Mouse (Mus musculus) ES-Bruce4 (cell line): ENCODE results near the gene N4bp1. TPM values are rescaled to one million over a fixed set of nuclear protein-coding genes. Genes with fewer than 3 reads are reported as not detected.

Source experiments
- H3K27ac ChIP-seq: 2 replicates; pipeline ENCODE4 v1.5.1; 2012; ENCODE audit warnings: low read length, inconsistent platforms; ENCODE audit not compliant: insufficient read depth
- H3K27me3 ChIP-seq: 2 replicates; pipeline ENCODE4 v1.6.1; 2012; ENCODE audit warnings: mild to moderate bottlenecking, low read length, inconsistent platforms; ENCODE audit not compliant: control insufficient read depth, poor library complexity, insufficient read depth, severe bottlenecking
- H3K36me3 ChIP-seq: 2 replicates; pipeline ENCODE4 v1.6.1; 2012; ENCODE audit warnings: inconsistent platforms, mild to moderate bottlenecking, low read length, moderate library complexity; ENCODE audit not compliant: control insufficient read depth, poor library complexity, insufficient read depth, severe bottlenecking
- H3K4me1 ChIP-seq: one replicate; pipeline ENCODE4 v1.8.1; 2011; ENCODE audit warnings: low read length; ENCODE audit not compliant: control insufficient read depth, insufficient read depth
- H3K4me3 ChIP-seq: 2 replicates; pipeline ENCODE4 v1.5.1; 2011; ENCODE audit warnings: low read depth, mild to moderate bottlenecking, low read length
- H3K9ac ChIP-seq: 2 replicates; pipeline ENCODE4 v1.6.1; 2012; ENCODE audit warnings: low read depth, mild to moderate bottlenecking, inconsistent platforms; ENCODE audit not compliant: poor library complexity, severe bottlenecking
- H3K9me3 ChIP-seq: replicated peaks from 2 replicates; pipeline ENCODE4 v1.6.1; 2012; ENCODE audit warnings: mild to moderate bottlenecking, low read length, inconsistent platforms; ENCODE audit not compliant: control insufficient read depth, poor library complexity, insufficient read depth, severe bottlenecking
- CTCF ChIP-seq: IDR thresholded peaks from one replicate; pipeline ENCODE4 v1.8.1; 2011; ENCODE audit warnings: low read depth, low read length
- EP300 ChIP-seq: IDR thresholded peaks from 2 replicates; pipeline ENCODE4 v1.6.1; 2011; ENCODE audit warnings: low read depth, low read length; ENCODE audit not compliant: insufficient read depth
- POLR2A ChIP-seq: IDR thresholded peaks from one replicate; pipeline ENCODE4 v1.8.1; 2011; ENCODE audit warnings: low read length; ENCODE audit not compliant: insufficient read depth
- polyA plus RNA-seq: library from polyadenylated mRNA; stranded (reverse); fragments of >200 nt; gene quantifications from 2 replicates; pipeline ENCODE4 v1.2.4, GENCODE M21; 2011; ENCODE audit warnings: low read depth; ENCODE audit not compliant: missing spikeins, insufficient read depth, insufficient read length

Gene N4bp1
- polyA plus RNA-seq, 1 experiment: 80.3 TPM

- Histone ChIP-seq H3K9me3 (no peaks in the 10 kb centered on the region), H3K27ac (no peak overlapping the region), H3K27me3 (no peaks in the 10 kb centered on the region), H3K4me3 (no peak overlapping the region), H3K9ac (no peak overlapping the region), H3K4me1 (peaks cover 4% of the 10 kb centered on the region), H3K36me3 (peaks cover 53% of the 10 kb centered on the region)
- TF ChIP-seq POLR2A: no peak
Observed at GRCm38 (mm10) chr8:86841556-86842309, 43.3 kb downstream of the N4bp1 start.

GRCm38 (mm10) chr8:86840120-86840693 lies 44.9 kb downstream of the N4bp1 start:
- no peak for TF ChIP-seq CTCF
- no peak for TF ChIP-seq POLR2A
- TF ChIP-seq EP300: no peak
- Histone ChIP-seq H3K36me3 (peaks cover 38% of the 10 kb centered on the region), H3K9me3 (no peaks in the 10 kb centered on the region), H3K27me3 (no peaks in the 10 kb centered on the region), H3K4me3 (no peak overlapping the region), H3K9ac (no peak overlapping the region), H3K4me1 (peaks cover 4% of the 10 kb centered on the region), H3K27ac (no peak overlapping the region)

- Histone ChIP-seq H3K4me3 (no peak overlapping the region), H3K9me3 (no peaks in the 10 kb centered on the region), H3K27me3 (no peaks in the 10 kb centered on the region), H3K27ac (no peak overlapping the region), H3K9ac (no peak overlapping the region), H3K4me1 (peaks cover 4% of the 10 kb centered on the region), H3K36me3 (peaks cover 27% of the 10 kb centered on the region)
- TF ChIP-seq POLR2A (no peak), EP300 (no peak), CTCF (no peak)
Observed at GRCm38 (mm10) chr8:86838707-86839438, 46.2 kb downstream of the N4bp1 start.

- TF ChIP-seq EP300: no peak
- TF ChIP-seq CTCF: no peak
- TF ChIP-seq POLR2A: no peak
- Histone ChIP-seq H3K9ac (no peak overlapping the region), H3K36me3 (peaks cover 11% of the 10 kb centered on the region; the same call in 1 of the 2 replicates), H3K27me3 (no peaks in the 10 kb centered on the region), H3K27ac (no peak overlapping the region), H3K4me3 (no peak overlapping the region), H3K9me3 (no peaks in the 10 kb centered on the region), H3K4me1 (peaks cover 4% of the 10 kb centered on the region)
Observed at GRCm38 (mm10) chr8:86837234-86837633, 47.8 kb downstream of the N4bp1 start.

- Histone ChIP-seq H3K36me3 (peaks cover 2% of the 10 kb centered on the region; the same call in 1 of the 2 replicates), H3K9me3 (no peaks in the 10 kb centered on the region), H3K4me3 (no peak overlapping the region), H3K4me1 (peaks cover 4% of the 10 kb centered on the region), H3K9ac (no peak overlapping the region), H3K27ac (no peak overlapping the region), H3K27me3 (no peaks in the 10 kb centered on the region)
- TF ChIP-seq POLR2A (no peak), EP300 (no peak)
Observed at GRCm38 (mm10) chr8:86835881-86836280, 49.2 kb downstream of the N4bp1 start.
